Mouse (Mus musculus) heart, postnatal 10 days (tissue): Measurements from ENCODE around the gene Tchp. TPM values are rescaled to one million over a fixed set of nuclear protein-coding genes. Genes with fewer than 3 reads are reported as not detected.

Experiments used
- DNase-seq, 2 experiments: peaks; one replicate each; pipeline ENCODE4 v3.0.0; 2021
- intact Hi-C: fragments of 180-260 bp; cut with DNase I; formaldehyde crosslinking; loops from one replicate; pipeline ENCODE4 v1.15.1; 2025
- total RNA-seq, 2 experiments: library from RNA; stranded (reverse); gene quantifications; 2 replicates each; pipeline ENCODE4 v1.2.3; 2021

Tchp gene
- total RNA-seq, 2 experiments from 2014 or later: 5.1 to 5.7 TPM

- intact Hi-C loops: no loop called here
- DNase-seq: no peak
Observed at GRCm38 (mm10) chr5:114733606-114734005, 26.0 kb downstream of the Tchp start.

GRCm38 (mm10) chr5:114737090-114737887 lies 29.7 kb downstream of the Tchp start:
- DNase-seq: peak in 1 of 2 experiments; percentile 25
- intact Hi-C loops: no loop called here

DNA sequence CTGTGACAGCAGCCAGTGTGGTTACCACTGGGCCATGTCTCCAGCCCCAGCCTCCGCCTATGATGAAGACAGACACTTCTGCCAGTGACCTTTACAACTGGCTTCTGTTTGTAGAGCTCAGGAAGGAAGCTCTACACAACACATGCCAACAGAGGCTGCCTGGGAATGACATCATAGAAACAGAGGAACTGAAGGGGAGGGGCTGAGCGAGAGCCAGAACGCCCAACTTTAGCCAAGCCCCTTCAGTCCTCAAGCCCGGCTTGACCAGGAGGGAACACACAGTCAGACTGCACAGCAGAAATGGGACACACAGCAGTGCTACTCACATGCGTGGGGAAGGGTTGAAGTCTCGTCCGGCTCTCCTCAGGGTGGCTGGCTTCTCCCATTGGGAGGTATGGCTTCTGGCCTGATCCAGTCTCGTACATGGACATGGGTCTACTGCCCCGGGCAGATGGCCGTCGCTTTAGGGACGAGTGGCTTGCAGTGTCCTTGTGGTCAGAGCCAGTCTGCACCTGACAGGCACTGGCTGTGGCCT lies 31.2 kb downstream of the Tchp start:
- intact Hi-C loops: loop anchor here (2.0 kb wide), 1 partner anchor 34 kb away; no protein-coding TSS in a partner anchor
- DNase-seq: peak; percentile 82 to 88

DNA sequence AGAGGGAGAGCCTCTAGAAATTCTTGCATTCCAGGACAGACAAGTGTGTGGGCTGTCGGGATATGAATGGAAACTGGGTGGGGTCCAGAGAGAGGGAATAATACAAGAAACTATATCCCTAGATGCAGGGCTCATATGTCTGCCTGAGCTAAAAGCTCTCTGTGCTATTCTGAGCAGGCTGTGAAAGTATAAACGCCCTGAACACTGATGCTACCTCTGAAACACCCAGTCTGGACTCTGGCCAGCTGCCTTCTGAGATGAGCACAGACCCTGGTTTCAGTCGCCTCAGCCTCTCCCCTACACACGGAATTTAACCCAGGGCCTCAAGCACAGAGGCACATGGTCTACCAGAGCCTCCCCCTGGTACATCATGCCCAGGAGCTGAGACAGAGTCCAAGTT lies 33.0 kb downstream of the Tchp start:
- intact Hi-C loops: no loop called here
- no peak for DNase-seq

- DNase-seq: no peak
- intact Hi-C loops: no loop called here
Observed at GRCm38 (mm10) chr5:114742572-114742971, 35.0 kb downstream of the Tchp start.

DNA sequence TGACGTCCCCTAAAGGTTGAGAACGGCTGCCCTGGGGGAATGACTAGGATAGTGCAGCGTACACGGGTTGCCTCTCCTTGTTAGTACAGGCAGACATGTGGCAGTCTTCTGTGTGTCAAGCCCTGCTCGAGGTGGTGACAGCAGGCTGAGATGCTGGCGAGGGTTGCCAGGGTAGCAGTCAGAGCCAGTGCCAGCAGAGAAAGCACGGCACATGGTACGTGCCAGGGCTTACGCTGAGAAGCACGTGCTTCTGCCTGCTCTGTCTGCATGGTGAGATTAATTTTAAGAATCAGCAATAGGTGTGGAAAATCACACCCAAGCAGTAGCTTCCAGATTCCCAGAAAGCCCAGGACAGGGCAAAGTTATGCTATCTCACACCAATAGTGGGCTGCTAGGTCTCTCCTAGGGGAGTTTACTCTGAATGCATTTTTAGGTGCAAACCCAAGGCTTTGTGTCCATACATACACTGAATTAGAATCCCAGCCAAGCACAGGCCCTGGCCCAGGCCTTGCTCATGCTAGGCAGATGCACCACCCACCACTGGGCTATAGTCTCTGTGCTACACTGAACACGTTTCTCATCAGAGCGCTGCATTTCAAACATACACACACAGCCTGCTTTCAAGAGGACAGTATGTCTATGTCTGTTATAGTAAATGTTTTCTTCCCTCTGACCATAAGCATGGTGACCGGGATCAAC lies 35.6 kb downstream of the Tchp start:
- DNase-seq: peak; percentile 83 to 87
- intact Hi-C loops: no loop called here

GRCm38 (mm10) chr5:114743697-114744090 lies 36.1 kb downstream of the Tchp start:
- intact Hi-C loops: no loop called here
- DNase-seq: no peak

GRCm38 (mm10) chr5:114745581-114745980 lies 38.0 kb downstream of the Tchp start:
- intact Hi-C loops: no loop called here
- peak; percentile 40 to 49 for DNase-seq

DNA sequence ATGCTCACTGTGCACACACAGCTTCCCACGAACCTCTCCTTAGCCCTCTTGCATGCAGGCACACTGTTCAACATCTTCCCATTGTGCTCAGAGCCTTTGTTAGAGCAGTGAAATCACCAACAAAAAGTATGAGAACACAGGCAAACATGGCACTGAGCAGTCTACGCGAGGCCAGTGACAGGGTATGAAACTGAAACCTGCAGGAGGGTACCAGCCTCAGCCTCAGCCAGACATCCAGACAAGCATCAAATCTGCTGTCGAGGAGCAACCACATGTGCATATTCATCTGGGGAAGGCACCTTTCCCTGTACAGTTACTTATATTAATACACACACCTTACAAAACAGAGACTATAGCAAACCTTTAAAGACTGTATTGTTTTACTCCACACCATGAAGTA lies 39.3 kb downstream of the Tchp start:
- intact Hi-C loops: loop anchor here (2.0 kb wide), 1 partner anchor 24 kb away; no protein-coding TSS in a partner anchor
- no peak for DNase-seq

DNA sequence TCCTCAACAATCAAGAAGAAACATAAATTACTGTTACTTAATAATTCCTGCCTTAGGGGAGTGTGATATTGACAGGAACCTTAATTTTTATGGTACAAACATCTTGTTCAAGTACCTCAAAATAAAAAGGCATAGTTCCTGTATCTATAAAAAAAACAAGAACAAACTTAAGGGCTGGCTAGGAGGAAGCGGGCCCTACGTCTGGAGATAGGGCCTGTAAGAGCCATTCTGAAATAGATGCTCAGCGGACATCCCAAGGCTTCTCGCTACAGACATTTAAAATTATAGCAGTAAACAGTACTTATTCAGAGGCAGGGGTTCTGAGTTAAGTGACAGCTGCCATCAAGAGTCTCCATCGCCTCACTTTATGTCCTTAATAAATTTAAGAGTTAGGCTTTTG lies 40.0 kb downstream of the Tchp start:
- intact Hi-C loops: loop anchor here (2.0 kb wide), 1 partner anchor 23 kb away; no protein-coding TSS in a partner anchor
- no peak for DNase-seq

GRCm38 (mm10) chr5:114750325-114750724 lies 42.8 kb downstream of the Tchp start:
- intact Hi-C loops: no loop called here
- no peak for DNase-seq

GRCm38 (mm10) chr5:114752397-114752796 lies 44.8 kb downstream of the Tchp start:
- intact Hi-C loops: no loop called here
- DNase-seq: no peak

DNA sequence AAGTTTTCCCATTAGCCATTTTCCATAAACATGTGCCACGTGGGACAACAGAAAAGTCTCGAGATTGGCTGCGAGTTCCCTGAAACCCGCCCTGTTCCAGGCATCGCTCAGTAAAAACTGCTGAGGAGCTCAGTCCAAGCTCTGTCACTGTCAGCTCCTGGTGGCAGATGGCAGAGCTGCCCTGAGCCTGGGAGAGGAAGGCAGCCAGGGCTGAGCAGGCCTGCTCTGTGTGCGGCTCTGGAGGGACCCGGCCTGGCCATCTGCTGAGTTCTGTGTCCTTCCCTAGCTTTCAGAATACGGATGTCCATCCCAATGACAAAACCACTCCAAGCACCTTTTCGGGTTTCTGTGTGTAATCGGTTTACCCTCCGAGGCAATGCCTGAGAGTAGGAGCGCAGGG lies 45.8 kb downstream of the Tchp start:
- DNase-seq: no peak

DNA sequence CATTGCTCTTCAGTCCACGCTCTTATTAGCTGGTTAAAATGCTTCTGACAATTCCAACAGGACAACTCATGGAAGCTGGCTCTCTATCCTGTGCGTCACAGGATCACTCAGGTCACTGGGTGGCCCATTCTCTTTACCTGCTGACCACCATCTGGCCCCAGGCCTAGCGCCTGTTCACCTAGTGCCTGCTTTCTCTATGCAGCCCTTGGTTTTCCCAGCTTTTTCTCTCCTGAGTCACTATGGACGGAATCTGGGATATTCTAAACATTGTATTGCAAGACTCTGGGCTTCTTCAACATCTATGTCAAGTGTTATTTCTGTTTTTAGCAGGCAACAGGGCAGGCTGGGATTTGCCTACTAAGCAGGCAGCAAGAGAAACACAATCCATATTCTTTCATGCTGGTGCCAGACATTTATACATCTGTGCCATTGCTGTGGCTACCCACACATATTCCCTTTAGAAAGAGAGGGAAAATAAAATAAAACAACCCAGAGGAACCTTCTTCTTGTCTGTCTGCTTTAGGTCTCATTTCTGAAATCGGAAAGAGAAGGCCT lies 52.1 kb downstream of the Tchp start:
- no peak for DNase-seq
- intact Hi-C loops: no loop called here

More for the DNA sequence above, 45.8 kb downstream of the Tchp start:
- intact Hi-C loops: no loop called here

GRCm38 (mm10) chr5:114761980-114762379 lies 54.4 kb downstream of the Tchp start:
- intact Hi-C loops: no loop called here
- peak; percentile 20 to 38 for DNase-seq

- DNase-seq: no peak
- intact Hi-C loops: no loop called here
Observed at GRCm38 (mm10) chr5:114764812-114765735, 57.5 kb downstream of the Tchp start.

GRCm38 (mm10) chr5:114766686-114767085 lies 59.1 kb downstream of the Tchp start:
- intact Hi-C loops: no loop called here
- DNase-seq: no peak

DNA sequence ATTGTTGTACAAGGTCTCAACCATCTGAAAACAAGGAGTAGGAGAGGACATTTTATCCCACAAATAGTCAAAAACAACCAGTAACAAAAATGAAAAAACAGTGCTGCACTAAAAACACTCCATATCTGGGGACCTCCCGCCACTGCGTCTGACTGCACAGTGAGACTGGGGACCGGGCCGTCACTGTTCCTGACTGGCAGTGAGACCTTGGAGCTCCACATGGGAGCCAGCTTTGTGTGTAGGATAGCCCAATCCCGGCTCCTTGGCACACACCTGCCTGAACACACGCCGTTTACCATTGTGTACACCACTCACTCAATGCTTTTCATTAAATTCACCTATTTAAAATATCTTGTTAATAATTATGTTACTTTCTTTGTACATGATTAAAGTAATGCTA lies 59.6 kb downstream of the Tchp start:
- DNase-seq: no peak
- intact Hi-C loops: no loop called here

- intact Hi-C loops: loop anchor here (2.0 to 5.0 kb wide), 2 partner anchors 23 to 62 kb away; partner anchors contain the start of gene Tchp
- DNase-seq: no peak
Observed at GRCm38 (mm10) chr5:114769786-114770185, 62.2 kb downstream of the Tchp start.

- intact Hi-C loops: loop anchor here (2.0 to 5.0 kb wide), 3 partner anchors 25 to 64 kb away; partner anchors contain the start of gene Tchp
- peak in 1 of 2 experiments; percentile 16 for DNase-seq
Observed at GRCm38 (mm10) chr5:114771796-114772195, 64.2 kb downstream of the Tchp start.
